Mouse (Mus musculus) lung, postnatal 0 days (tissue): Measurements from ENCODE around the gene Jph4.

Source experiments
- CTCF ChIP-seq: IDR thresholded peaks from 2 replicates; pipeline ENCODE4 v1.5.1; 2016; ENCODE audit warnings: antibody characterized with exemption, mild to moderate bottlenecking
- EP300 ChIP-seq: IDR thresholded peaks from 2 replicates; pipeline ENCODE4 v1.6.1; 2016; ENCODE audit warnings: antibody characterized with exemption, mild to moderate bottlenecking, control low read depth

GRCm38 (mm10) chr14:55104365-55104764, 12.4 kb downstream of the Jph4 start:
- no peak for TF ChIP-seq CTCF
- no peak for TF ChIP-seq EP300
